Mouse (Mus musculus): ENCODE measurements around the gene Ercc1.

DNA sequence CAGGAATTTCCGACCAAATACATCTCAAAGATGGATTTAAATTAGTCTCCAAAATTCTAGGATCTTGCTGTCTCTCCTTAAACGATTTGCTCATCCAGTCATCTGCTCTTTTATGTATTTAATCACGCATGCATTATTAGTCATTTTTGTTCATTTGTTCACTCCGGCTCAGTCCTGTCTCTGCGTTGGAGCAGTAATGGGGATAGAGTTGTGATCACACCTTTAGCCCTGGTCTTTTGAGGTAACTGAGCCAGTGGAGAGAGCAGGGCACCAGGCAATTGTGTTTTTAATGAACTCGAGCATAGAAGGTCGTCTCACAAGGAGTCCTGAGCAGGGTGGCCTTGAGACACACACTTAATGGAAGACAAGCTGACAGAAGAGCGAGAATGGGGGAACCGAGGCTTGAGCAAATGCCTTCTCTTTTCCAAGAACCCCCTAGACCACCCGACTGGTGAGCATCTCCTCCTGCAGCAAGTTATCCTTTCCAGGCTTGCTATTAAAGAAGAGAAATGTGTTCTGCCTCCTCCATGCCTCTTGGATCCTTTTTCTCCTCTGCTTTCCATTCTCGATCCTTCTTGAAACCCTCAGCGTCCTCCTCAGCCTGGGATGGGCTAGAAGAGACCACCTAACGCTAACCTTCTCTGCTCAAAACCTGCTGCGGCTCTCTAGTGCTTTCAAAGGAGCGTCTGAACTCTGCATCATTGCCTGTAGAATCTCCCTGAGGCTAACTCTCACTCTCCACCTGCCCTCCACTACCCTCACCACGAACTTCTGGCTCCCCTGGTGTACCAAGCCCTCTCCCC lies 42.9 kb upstream of the Ercc1 start:
- TF ChIP-seq CTCF (IDR thresholded peaks at IDR 0.05; ENCODE audit: low read depth) (no peak), EP300 (optimal IDR thresholded peaks at IDR 0.05) (no peak)

Measured in stomach, postnatal 0 days (tissue).